Mouse (Mus musculus): Measurements from ENCODE around the gene Spink2.
"Not testable (repeated sequence)": the region's sequence is repeated elsewhere in the genome, so short reads cannot be mapped to it uniquely, and the experiment has no call there.

The Spink2 gene

DNA sequence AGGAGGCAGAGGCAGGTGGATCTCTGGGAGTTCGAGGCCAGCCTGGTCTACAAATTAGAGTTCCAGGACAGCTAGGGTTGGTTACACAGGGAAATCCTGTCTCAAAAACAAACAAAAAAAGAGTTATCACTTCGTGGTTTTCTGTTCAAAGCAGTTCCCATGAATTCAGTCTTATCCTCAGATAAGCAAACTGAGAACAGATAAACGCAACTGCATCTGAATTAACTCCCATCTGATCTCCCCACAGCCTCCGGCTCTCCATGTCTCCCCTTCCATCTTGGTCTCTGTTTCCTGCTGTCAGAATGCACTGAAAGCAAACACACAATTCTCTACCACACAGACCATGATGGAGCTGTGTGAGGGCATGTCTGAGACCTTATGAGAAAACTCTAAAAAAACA lies 10.6 kb downstream of the Spink2 start:
- no peak for DNase-seq (ENCODE audit: extremely low read depth, low read depth, low spot score)

DNA sequence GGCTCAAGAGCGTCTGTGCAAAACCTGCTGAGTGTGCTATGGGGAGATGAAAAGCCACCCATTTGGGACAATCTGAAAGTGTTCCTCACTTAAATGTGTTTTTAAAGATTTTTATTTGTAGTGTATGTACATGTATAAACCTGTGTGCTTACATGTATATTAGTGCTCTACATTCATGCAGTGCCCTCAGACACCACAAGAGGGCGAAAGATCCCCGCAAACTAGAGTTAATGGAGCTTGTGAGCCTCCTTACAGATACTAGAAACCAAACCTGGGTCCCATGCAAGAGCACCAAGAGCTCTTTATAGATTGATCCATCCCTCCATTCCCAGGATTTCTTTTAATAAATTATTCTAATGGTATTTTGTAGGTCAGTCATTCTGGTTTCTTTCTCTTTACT lies 17.3 kb downstream of the Spink2 start:
- no peak for DNase-seq (ENCODE audit: extremely low read depth, low read depth, low spot score)

DNA sequence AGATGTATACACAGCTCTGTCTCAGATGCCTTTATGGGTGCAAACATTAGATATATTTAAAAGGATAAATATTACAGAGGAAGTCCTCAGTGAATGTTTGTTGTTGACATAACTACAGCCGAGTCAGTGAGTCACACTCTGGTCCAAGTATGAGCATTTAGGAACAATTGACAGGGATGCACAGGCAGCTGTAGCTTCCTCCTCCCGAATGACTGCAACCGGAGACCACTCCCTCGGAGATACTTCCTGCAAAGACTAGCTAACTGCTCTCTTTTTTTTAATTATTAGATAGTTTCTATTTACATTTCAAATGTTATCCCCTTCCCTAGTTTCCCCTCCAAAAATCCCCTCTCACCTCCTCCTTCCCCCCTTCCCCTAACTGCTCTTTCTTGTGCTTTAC lies 18.0 kb downstream of the Spink2 start:
- DNase-seq (ENCODE audit: extremely low read depth, low read depth, low spot score) = no peak

DNA sequence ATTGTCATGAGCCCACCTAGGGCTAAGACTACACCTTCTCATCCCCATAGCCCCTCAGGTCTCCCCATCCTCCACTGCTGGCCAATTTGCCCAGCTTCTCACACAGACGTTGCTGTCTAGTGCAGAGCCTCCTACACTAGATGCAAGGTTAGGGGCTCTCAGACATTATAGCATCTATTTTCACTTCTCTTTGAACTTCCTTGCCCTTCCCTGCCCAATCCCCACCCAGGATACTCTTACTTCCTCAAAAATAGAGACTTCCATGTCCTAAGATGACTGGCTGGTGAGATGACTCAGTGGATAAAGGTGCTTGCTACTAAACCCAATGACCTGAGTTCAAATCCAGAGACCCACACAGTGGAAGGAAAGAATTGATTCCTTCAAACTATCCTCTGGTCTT lies 19.6 kb downstream of the Spink2 start:
- no peak for DNase-seq (ENCODE audit: extremely low read depth, low read depth, low spot score)

DNA sequence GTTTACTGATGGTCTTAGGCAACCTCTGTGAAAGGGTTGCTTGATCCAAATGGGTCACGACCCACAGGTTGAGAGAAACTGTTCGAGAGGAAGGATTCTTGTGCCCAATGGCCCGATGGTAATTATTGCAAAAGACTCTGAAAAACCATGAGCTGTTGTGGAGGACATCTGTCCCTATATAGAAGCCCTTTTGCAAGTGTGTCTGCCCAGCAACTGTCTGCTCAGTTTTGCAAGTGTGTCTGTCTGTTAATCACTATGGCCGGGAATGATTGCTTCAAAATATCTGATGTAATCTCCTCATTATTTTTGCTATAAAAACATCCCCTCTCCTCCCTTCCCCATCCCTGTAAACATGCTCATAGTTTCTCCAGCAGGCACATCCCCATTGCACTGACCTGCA lies 20.2 kb downstream of the Spink2 start:
- DNase-seq (ENCODE audit: extremely low read depth, low read depth, low spot score) = no peak

DNA sequence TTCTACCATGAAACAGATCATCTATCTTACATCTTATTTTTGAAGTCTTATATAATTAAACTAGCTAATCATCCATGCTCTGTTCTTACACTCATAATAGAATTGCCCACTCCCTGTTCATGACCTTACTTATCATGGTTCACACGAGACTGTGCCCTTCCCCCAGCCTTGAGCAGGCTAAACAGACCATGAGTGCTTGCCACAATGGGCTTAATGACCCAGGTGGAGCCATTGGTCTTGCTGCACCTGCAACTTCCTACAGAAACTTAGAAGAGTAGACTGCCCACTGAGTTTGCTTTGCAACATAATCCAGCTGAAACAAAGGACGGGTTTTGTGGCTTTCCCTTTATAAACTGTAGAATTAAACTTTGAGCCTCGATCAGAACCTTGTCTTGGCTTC lies 22.5 kb downstream of the Spink2 start:
- no peak for DNase-seq (ENCODE audit: extremely low read depth, low read depth, low spot score)

DNA sequence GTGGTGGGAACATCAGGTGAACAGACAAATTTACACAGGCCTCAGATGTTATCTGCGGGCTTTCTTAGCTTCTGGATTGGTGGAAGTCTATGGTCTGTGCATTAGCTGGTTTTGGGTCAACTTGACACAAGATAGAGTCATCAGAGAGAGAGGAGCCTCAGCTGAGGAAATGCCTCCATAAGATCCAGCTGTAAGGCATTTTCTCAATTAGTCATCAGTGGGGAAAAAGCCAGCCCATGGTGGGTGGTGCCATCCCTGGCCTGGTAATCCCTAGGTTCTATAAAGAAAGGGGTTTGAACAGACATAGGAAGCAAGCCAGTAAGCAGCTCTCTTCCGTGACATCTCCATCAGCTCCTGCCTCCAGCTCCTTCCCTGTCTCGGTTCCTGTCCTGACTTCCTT lies 25.9 kb downstream of the Spink2 start:
- no peak for DNase-seq (ENCODE audit: extremely low read depth, low read depth, low spot score)

DNA sequence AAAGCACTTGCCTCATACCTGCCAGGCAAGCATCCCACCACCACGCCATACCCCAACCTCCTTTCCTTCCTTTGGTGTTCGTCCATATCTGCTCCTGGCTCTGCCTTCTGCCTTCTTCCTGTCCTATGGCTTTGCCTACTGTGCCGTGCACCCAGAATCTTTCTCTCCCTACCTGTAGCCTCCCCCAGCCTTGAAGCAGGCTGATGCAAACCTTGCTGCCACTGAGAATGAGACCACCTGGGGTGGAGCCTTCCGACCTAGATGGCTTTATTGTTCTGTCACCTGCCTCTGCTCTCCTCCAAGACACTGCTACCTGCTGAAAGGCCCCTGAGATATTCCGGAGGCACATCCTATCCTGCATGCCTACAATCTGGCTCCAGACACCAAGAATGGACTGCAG lies 27.4 kb downstream of the Spink2 start:
- not testable (repeated sequence) for DNase-seq (ENCODE audit: extremely low read depth, low read depth, low spot score)

DNA sequence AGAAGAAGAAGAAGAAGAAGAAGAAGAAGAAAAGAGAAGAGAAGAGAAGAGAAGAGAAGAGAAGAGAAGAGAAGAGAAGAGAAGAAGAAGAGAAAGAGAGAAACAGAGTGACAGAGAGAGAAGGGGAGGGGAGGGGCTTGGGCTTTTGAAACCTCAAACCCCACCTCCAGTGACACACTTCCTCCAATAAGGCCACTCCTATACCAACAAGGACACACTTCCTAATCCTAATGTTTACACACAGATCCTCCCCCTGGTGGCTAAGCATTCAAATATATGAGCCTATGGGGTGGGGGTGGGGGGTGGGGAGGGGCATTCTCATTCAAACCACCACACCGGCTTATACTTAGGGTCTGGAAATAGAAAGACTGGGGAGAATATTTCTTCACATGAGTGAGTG lies 27.9 kb downstream of the Spink2 start:
- DNase-seq (ENCODE audit: extremely low read depth, low read depth, low spot score) = no peak

DNA sequence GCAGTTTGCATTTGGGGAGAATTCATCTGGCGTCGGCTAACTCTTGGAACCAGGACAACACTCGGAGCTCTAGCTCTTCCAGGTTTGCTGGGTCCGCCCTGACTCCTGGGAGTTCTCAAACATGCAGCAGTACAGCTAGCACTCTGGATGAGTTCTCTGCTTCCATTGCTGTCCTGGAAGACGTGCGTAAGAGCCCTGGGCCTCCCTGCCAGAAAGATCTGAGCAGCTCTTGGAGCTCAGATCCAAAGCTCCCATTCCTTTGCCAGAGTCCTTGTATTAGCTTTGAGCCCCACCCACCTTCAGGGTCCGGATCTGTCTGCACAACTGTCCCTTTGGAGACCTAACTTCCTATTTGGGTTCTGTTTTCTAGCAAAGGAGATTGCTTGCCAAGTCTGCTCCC lies 29.8 kb downstream of the Spink2 start:
- no peak for DNase-seq (ENCODE audit: extremely low read depth, low read depth, low spot score)

DNA sequence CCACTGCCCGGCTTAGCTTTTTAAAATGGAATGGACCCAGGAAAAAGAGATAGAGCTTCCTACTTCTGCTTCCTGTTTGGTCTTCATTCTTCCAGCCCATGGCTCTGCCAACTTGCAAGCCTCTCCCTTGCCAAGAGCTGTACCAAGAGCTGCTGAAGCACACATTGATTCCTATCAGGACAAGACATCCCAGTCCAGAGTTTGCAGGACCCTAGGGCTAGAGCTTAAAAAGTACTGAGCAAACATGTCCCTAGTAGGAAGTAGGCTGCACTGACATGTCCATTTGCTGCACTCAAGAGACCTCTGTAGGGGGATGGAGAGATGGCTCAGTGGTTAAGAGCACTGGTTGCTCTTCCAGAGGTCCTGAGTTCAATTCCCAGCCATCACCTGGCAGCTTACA lies 32.3 kb downstream of the Spink2 start:
- peak; percentile 82 for DNase-seq (ENCODE audit: extremely low read depth, low read depth, low spot score)

DNA sequence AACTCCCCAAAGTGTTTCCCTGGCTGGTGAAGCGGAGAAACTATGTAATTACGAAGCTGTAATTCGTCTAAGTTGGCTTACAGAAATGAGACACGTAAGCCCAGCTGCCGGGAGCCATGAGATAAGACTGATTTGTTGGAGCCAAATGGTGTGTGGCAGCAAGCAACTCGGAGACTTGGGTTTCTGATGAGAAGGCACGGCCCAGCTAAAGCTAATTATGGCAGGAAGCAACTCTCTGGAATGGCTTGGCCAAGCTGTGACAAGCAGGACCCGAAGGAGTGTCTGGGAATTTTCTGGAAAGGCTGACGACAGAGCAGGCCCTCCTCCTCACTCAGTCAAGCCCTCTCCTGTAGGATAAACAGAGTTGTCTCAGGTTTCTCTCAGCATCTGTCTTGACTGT lies 33.3 kb downstream of the Spink2 start:
- DNase-seq (ENCODE audit: extremely low read depth, low read depth, low spot score) = peak; percentile 56

DNA sequence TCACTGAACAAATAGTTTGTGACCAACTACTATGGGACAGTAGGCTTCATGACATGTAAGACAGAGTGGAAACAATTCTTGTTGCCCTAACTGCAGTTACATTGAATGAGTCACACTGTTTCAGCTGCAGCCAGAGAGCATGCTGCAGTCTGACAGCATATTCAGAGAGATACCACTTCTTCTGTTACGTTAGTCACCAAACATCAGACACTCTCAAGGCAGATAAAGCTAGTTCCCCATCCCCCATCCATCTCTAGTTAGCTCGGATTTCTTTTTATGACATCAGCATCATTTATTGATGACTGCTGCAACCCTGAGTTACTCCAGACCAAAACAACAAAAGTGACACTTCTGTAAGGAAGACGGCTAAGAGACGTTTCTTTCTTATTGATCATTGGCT lies 36.5 kb downstream of the Spink2 start:
- DNase-seq (ENCODE audit: extremely low read depth, low read depth, low spot score) = no peak

DNA sequence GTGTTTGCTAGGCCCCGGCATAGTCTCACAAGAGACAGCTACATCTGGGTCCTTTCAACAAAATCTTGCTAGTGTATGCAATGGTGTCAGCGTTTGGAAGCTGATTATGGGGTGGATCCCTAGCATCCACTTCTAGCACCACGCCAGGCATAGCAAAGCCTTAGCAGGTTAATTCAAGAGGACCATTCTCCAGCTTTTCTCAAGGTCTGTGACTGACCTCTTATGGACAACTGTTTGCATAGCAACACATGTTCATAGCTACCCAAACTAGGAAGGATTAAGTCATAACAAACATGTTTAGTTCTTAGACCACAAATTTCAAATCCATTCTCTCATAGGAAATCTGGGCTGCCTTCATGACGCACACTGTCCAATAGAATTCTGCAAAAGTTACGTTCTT lies 40.7 kb downstream of the Spink2 start:
- DNase-seq (ENCODE audit: extremely low read depth, low read depth, low spot score) = no peak

DNA sequence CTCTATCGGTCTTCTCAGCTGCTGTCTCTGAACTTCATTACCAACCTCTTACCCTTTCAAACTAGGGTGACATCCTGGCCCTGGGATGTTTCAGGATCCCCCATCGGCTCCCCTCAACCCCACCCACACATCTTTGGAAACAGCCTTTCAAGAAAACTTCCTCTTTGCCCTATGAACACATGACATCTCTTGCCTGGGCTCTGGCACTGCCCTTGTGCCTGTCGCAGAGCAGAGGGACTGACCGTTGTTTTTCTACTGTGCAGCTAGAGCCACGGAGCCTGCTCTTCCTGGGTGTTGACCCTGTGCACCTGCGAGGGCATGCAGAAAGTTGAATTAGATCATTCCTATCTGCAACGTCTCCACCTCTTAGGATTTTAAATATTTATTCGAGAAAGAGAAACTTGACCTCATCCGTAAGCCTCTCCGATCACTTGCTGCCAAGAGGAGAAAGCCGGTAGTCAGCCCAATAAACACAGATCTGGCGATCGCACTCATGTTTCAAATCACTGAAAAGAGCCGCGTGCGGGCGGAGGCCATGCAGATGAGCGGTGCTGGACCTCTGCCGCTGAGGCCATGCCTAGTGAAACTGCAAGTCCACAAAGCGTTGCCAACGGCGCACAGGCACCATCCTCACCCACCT lies 43.8 kb downstream of the Spink2 start:
- no peak for DNase-seq (ENCODE audit: extremely low read depth, low read depth, low spot score)

DNA sequence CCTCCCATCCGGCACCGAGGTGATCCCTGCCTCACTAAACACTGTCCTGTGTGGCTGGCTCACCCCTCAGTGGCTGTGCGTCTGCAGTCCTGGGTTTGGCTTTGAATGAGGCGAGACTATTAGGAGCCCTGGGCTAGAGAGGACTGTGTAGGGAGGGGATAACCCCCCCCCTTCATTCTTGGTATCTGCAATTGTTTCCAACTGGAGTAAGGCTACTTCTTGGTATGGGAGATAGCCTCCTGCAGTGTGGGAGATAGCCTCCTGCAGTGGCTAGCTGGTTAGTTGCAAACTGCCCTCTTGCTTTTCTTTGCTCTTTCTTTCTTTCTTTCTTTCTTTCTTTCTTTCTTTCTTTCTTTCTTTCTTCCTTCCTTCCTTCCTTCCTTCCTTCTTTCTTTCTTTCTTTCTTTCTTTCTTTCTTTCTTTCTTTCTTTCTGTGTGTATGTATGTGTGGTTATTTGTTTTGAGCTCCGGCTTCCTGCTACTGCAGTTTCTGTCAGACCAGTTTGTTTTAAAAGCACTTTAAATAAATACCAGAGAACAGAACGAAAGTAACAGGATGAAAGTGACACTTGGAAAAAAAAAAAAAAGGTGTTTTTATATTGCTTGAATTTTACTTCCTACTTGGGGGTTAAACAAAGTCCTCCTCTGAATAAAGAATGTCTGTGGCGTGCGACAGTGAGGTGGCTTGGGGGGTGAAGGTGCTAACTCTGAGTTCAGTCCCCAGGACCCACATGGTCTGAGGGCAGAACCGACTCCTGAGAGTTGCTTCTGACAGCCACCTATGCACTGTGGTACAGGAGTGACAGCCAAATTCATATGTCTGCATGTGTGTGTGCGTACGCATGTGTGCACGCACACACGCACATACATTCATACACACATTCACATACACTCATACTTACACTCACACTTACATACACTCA lies 45.3 kb downstream of the Spink2 start:
- no peak for DNase-seq (ENCODE audit: extremely low read depth, low read depth, low spot score)

DNA sequence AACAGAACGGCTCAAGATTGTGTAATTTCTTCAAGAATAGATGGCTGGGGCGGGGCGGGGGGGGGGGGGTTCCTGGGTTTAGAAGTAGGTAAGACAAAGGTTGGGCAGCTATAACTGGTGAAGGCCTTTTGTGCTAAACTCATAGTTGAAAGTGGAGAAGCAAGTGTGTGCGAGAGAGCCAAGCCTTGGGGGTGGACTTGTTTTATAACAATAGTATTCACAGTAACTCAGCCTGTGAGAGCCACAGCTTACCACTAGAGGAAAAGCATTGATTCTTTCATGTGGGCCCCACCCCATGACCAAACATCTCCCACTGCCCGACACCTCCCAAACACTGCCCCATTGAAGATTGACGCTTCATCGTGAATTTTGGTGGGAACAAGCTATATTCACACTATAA lies 47.7 kb downstream of the Spink2 start:
- DNase-seq (ENCODE audit: extremely low read depth, low read depth, low spot score) = no peak

DNA sequence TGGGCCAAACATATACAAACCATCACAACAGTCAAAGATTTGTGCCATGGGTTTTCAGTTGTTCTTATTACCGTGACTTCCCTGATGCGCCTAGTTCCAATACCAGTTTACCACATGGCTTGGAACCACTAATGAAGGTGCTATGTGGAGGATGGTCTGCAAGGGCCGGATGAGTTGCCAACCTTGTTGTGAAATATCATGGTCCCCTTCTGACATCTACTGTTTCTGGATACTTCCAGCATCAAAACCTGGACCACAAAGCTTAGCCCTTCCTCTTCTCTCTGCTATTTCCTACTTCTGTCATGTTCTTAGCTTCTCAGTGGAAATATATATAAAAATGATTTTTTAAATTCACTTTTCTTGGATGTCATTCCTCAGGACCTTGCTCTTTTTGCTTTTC lies 48.7 kb downstream of the Spink2 start:
- no peak for DNase-seq (ENCODE audit: extremely low read depth, low read depth, low spot score)

DNA sequence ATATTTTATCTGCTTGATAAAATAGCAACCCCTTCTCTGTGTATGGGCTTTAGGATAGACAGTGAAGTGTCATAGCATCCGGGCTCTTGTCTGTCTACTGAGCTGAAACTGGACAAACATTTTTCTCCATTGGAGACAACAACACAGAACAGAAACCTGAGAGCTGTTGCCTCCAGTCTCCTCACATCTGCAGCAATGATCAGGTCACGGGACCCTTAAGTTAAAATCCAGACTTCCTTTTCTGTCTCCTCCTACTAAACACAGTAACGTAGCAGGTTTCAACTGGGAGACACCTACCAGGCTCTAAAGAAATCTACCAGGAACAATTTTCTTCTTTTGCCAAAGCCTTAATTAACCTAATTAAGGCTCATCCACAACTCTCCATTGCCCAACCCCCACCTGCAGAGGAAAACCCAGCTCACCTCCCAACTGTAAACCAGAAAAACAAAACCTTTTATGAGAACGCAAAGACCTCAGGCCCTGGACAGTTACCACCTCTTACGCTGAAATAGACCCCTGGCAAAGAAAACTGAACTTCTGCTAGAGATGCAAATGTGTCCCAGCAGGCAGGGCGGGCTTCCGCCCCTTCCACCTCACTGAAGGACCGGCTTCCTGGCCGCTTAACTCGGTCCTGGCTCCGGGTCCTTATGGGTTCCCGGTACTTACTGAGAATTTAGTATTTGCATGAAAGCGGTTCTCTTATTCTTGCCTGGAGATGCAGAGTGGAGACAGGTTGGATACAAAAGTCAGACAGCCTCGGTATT lies 53.3 kb downstream of the Spink2 start:
- no peak for DNase-seq (ENCODE audit: extremely low read depth, low read depth, low spot score)

DNA sequence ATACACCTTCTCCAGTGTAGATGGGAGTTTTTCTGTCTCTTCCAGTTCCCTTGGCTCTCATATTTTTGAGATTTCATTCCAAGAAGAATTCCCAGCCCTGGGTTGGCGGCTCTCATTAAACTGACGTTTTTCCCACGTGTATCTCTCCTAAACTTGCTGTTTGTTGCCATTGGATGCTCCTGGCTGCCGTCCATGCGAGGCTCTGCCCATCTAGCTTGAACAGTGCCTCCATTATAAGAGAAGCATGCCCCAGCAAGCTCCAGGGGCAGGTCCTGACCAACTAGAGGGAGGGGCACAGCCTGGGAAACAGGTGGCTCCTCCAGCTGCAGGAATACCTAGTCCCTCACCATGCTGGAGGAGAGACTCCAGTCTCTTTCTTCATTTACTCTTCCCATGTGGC lies 54.3 kb downstream of the Spink2 start:
- DNase-seq (ENCODE audit: extremely low read depth, low read depth, low spot score) = no peak

DNA sequence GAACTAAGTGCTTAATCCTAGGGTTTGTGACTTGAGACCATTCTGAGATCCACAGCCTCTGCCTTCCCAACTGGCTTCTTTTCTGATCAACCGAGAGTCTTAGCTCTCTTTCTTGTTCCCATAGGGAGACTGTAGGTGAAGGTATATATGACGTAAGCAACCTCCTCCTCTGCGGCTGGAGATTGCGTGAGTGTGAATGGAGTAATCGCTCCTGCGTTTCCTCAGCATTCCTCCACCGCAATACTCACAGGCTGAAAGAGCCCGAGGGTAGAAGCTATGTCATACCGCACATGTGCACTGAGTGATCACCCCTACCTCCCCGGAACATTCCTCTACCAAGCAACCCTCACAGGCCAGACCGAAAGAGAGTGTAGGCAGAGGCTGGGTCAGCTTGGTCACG lies 55.7 kb downstream of the Spink2 start:
- DNase-seq (ENCODE audit: extremely low read depth, low read depth, low spot score) = no peak

Data from fat pad, adult 2 months (tissue).